Mouse (Mus musculus): ENCODE data around the gene Mogs.

DNA sequence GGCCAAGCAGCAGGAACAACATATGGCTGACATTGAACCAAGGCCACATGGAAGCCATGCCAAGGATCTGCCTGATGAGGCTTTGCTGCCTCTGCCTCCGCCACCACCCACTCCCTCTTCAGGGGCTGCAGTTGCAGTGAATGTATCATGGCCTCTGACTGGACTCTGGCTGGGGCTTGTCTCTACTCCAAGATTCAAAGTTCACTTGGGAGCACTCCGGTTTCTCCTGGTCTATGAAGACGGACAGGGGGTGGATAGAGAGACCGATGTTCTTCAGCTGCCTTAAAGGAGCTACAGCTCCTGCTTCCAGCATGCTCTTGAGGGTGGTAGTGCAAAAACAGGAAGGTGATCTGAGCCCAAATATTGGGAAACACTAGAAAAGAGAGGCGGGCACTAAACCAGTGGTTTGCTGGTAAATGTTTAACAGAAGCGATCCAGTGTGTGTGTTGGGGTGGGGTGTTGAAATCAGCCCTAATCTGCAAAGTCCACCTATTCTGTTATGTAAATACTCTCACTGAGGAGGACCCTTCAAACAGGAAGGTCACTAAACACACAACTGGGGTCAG, 16.3 kb downstream of the Mogs start:
- TF ChIP-seq CTCF (IDR thresholded peaks at IDR 0.05; ENCODE audit: low read depth, low read length) (no peak), POLR2A (IDR thresholded peaks at IDR 0.05; ENCODE audit: borderline replicate concordance, low read depth, low read length) (no peak)
